Mouse (Mus musculus): ENCODE data around the gene Kif9. TPM values are rescaled to one million over a fixed set of nuclear protein-coding genes. Genes with fewer than 3 reads are reported as not detected.

The Kif9 gene
- polyA plus RNA-seq, 1 experiment, result not detected

- Histone ChIP-seq H3K36me3 (ENCODE audit: control insufficient read depth) (peaks cover 2% of the 10 kb centered on the region), H3K9me3 (ENCODE audit: control insufficient read depth, low read length) (no peaks in the 10 kb centered on the region), H3K4me3 (replicated peaks) (no peak overlapping the region), H3K27me3 (ENCODE audit: control insufficient read depth) (no peaks in the 10 kb centered on the region), H3K4me1 (ENCODE audit: control insufficient read depth) (peaks cover 15% of the 10 kb centered on the region)
- TF ChIP-seq TAL1 (IDR thresholded peaks at IDR 0.05; ENCODE audit: low read length) (no peak), GATA1 (IDR thresholded peaks at IDR 0.05; ENCODE audit: low read length) (no peak)
These were observed 18.8 kb upstream of the Kif9 start for GRCm38 (mm10) chr9:110457926-110458325.

GRCm38 (mm10) chr9:110459145-110459727 is 17.5 kb upstream of the Kif9 start:
- no peak overlapping the region for H3K4me3 ChIP-seq (replicated peaks)
- no peaks in the 10 kb centered on the region for H3K27me3 ChIP-seq (ENCODE audit: control insufficient read depth)
- TF ChIP-seq TAL1 (IDR thresholded peaks at IDR 0.05; ENCODE audit: low read length) (no peak), GATA1 (IDR thresholded peaks at IDR 0.05; ENCODE audit: low read length) (no peak)
- peaks cover 2% of the 10 kb centered on the region for H3K36me3 ChIP-seq (ENCODE audit: control insufficient read depth)
- peaks cover 21% of the 10 kb centered on the region for H3K4me1 ChIP-seq (ENCODE audit: control insufficient read depth)
- no peaks in the 10 kb centered on the region for H3K9me3 ChIP-seq (ENCODE audit: control insufficient read depth, low read length)

GRCm38 (mm10) chr9:110460884-110461815 is 15.6 kb upstream of the Kif9 start:
- Histone ChIP-seq H3K36me3 (ENCODE audit: control insufficient read depth) (no peaks in the 10 kb centered on the region), H3K4me1 (ENCODE audit: control insufficient read depth) (peaks cover 21% of the 10 kb centered on the region), H3K27me3 (ENCODE audit: control insufficient read depth) (no peaks in the 10 kb centered on the region), H3K4me3 (replicated peaks) (no peak overlapping the region), H3K9me3 (ENCODE audit: control insufficient read depth, low read length) (no peaks in the 10 kb centered on the region)
- TF ChIP-seq GATA1 (IDR thresholded peaks at IDR 0.05; ENCODE audit: low read length) (no peak), TAL1 (IDR thresholded peaks at IDR 0.05; ENCODE audit: low read length) (no peak)

GRCm38 (mm10) chr9:110462321-110462720 is 14.4 kb upstream of the Kif9 start:
- Histone ChIP-seq H3K9me3 (ENCODE audit: control insufficient read depth, low read length) (no peaks in the 10 kb centered on the region), H3K27me3 (ENCODE audit: control insufficient read depth) (no peaks in the 10 kb centered on the region), H3K4me3 (replicated peaks) (no peak overlapping the region), H3K36me3 (ENCODE audit: control insufficient read depth) (no peaks in the 10 kb centered on the region), H3K4me1 (ENCODE audit: control insufficient read depth) (peaks cover 21% of the 10 kb centered on the region)
- TF ChIP-seq GATA1 (IDR thresholded peaks at IDR 0.05; ENCODE audit: low read length) (no peak), TAL1 (IDR thresholded peaks at IDR 0.05; ENCODE audit: low read length) (no peak)

- Histone ChIP-seq H3K9me3 (ENCODE audit: control insufficient read depth, low read length) (no peaks in the 10 kb centered on the region), H3K4me3 (replicated peaks) (no peak overlapping the region), H3K27me3 (ENCODE audit: control insufficient read depth) (no peaks in the 10 kb centered on the region), H3K36me3 (ENCODE audit: control insufficient read depth) (no peaks in the 10 kb centered on the region), H3K4me1 (ENCODE audit: control insufficient read depth) (peaks cover 21% of the 10 kb centered on the region)
- TF ChIP-seq TAL1 (IDR thresholded peaks at IDR 0.05; ENCODE audit: low read length) (no peak), GATA1 (IDR thresholded peaks at IDR 0.05; ENCODE audit: low read length) (no peak)
These were observed 12.7 kb upstream of the Kif9 start for GRCm38 (mm10) chr9:110463983-110464591.

- Histone ChIP-seq H3K9me3 (ENCODE audit: control insufficient read depth, low read length) (no peaks in the 10 kb centered on the region), H3K4me3 (replicated peaks) (no peak overlapping the region), H3K36me3 (ENCODE audit: control insufficient read depth) (no peaks in the 10 kb centered on the region), H3K27me3 (ENCODE audit: control insufficient read depth) (no peaks in the 10 kb centered on the region), H3K4me1 (ENCODE audit: control insufficient read depth) (peaks cover 21% of the 10 kb centered on the region)
- TF ChIP-seq GATA1 (IDR thresholded peaks at IDR 0.05; ENCODE audit: low read length) (no peak), TAL1 (IDR thresholded peaks at IDR 0.05; ENCODE audit: low read length) (no peak)
These were observed 11.4 kb upstream of the Kif9 start for GRCm38 (mm10) chr9:110465336-110465735.

- no peaks in the 10 kb centered on the region for H3K9me3 ChIP-seq (ENCODE audit: control insufficient read depth, low read length)
- peaks cover 18% of the 10 kb centered on the region for H3K4me1 ChIP-seq (ENCODE audit: control insufficient read depth)
- H3K36me3 ChIP-seq (ENCODE audit: control insufficient read depth), result no peaks in the 10 kb centered on the region
- TF ChIP-seq GATA1 (IDR thresholded peaks at IDR 0.05; ENCODE audit: low read length) (no peak), TAL1 (IDR thresholded peaks at IDR 0.05; ENCODE audit: low read length) (no peak)
- H3K27me3 ChIP-seq (ENCODE audit: control insufficient read depth), result no peaks in the 10 kb centered on the region
- H3K4me3 ChIP-seq (replicated peaks), result no peak overlapping the region
These were observed 10.6 kb upstream of the Kif9 start for GRCm38 (mm10) chr9:110466179-110466578.

GRCm38 (mm10) chr9:110477951-110478350 is 1.2 kb downstream of the Kif9 start:
- Histone ChIP-seq H3K4me3 (replicated peaks) (no peak overlapping the region), H3K27me3 (ENCODE audit: control insufficient read depth) (peaks cover 13% of the 10 kb centered on the region), H3K4me1 (ENCODE audit: control insufficient read depth) (peaks cover 26% of the 10 kb centered on the region), H3K9me3 (ENCODE audit: control insufficient read depth, low read length) (no peaks in the 10 kb centered on the region), H3K36me3 (ENCODE audit: control insufficient read depth) (no peaks in the 10 kb centered on the region)
- TF ChIP-seq TAL1 (IDR thresholded peaks at IDR 0.05; ENCODE audit: low read length) (no peak), GATA1 (IDR thresholded peaks at IDR 0.05; ENCODE audit: low read length) (no peak)

GRCm38 (mm10) chr9:110478639-110479038 is 1.9 kb downstream of the Kif9 start:
- TF ChIP-seq TAL1 (IDR thresholded peaks at IDR 0.05; ENCODE audit: low read length), result no peak
- Histone ChIP-seq H3K36me3 (ENCODE audit: control insufficient read depth) (no peaks in the 10 kb centered on the region), H3K9me3 (ENCODE audit: control insufficient read depth, low read length) (no peaks in the 10 kb centered on the region), H3K4me1 (ENCODE audit: control insufficient read depth) (peaks cover 26% of the 10 kb centered on the region), H3K4me3 (replicated peaks) (no peak overlapping the region), H3K27me3 (ENCODE audit: control insufficient read depth) (peaks cover 13% of the 10 kb centered on the region)

Measured in erythroblast, embryonic 14.5 days (primary cell).